Mouse (Mus musculus): ENCODE measurements around the gene Aldh1l1. TPM values are rescaled to one million over a fixed set of nuclear protein-coding genes. Genes with fewer than 3 reads are reported as not detected.

The Aldh1l1 gene
- total RNA-seq, 2 experiments from 2014 or later, result 0.90 to 2.7 TPM

DNA sequence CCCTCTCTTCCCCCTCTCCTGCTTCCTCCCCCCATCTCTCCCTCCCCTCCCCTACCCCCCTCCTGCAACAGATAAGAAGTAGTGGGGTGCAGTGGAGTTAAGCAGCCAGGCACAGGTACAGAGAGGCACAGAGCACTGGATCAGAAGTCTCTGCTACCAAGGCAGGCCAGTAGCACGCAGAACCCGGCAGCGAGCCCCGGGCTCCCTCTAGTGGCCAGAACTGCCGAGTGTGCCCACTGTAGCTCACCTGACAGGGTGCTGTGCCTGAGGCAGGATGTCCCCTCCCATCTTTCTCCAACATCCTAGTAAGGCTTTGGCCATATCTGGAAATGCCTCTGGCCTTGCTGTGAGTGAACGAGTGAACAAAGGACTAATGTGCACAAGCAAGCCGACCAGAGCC lies 51.7 kb downstream of the Aldh1l1 start:
- intact Hi-C loops (cut with DNase I), result loop anchor here (5.0 to 10.0 kb wide), 2 partner anchors 39 to 853 kb away; no protein-coding TSS in a partner anchor
- peak; percentile 85 to 90 for DNase-seq

DNA sequence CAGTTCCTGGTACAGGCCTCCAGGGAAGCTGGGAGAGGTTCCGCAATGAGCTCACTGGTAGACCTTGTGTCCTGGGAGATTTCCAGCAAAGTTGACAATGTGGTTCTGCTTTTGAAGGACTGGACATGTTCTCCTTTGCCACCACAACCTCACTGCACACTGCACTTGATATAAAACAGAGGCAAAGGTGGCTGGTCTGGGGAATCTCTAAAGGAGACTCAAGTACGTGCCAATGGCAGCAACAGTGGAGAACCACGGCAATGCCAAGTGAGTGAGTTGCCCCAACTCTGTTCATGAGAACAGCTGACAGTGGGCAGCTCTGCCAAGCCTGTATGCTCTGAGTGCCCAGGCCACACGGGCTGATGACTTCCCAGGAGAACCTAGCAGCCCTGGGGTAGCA lies 53.0 kb downstream of the Aldh1l1 start:
- DNase-seq, result no peak
- intact Hi-C loops (cut with DNase I), result loop anchor here (5.0 to 10.0 kb wide), 2 partner anchors 38 to 854 kb away; no protein-coding TSS in a partner anchor

GRCm38 (mm10) chr6:90540520-90540919 lies 54.3 kb downstream of the Aldh1l1 start:
- intact Hi-C loops (cut with DNase I), result no loop called here
- DNase-seq, result no peak

DNA sequence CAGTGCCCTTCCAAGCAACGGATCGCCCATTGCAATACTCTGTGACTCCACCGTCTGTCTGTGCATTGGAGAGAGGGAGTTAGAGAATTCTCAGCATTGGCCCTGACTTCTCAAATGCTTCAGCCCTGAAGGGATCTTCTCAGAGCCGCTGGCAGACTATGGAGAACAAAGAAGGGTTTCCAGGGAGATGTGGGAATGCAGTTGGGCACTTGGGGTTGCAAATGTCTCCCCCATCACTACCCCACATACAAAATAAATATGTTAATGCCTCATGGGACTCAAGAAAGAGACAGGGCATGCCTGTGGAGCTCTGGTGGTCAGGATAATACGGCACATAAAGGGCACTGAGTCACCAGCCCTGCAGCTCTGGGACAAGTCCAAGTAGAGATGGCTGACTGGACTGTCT lies 55.1 kb downstream of the Aldh1l1 start:
- intact Hi-C loops (cut with DNase I), result no loop called here
- no peak for DNase-seq

DNA sequence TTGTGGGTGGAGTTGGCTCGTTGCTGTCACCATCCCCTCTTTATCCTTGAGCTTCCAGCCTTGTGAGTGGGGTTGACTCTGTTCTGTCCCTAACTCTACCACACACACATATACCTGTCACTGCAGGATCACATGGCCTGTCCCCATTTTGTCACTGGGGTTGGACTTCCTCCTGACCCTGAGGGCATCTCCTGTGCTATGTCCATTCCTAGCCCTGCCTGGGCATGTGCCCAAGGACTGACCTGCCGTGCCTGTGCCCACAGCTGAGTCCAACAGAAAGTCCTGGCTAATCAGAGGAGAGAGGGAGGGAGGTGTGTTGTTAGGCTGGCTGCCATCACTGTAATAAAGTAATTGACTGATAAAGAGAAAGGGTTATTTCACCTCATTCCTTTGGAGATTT lies 58.2 kb downstream of the Aldh1l1 start:
- intact Hi-C loops (cut with DNase I), result no loop called here

DNA sequence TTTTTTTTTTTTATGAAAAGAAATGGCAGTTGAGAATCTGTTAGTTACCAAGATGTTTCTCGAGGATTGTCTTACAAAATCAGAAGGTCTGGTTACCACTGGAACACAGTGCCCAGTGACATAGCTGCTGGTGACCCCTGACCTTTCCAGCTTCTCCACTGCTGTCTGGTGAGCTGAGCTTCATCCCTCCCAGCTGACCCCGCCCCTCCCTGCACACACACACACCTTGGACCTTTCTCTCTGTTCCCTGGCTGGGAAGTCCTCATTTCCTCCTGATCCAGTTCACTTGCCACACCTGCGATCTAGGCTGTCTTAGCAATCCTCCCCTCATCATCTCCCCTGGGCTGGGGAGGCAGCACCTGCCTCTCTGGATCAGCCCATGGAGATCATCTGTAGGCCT lies 60.0 kb downstream of the Aldh1l1 start:
- intact Hi-C loops (cut with DNase I), result no loop called here
- no peak for DNase-seq

More for the DNA sequence above, 58.2 kb downstream of the Aldh1l1 start:
- DNase-seq, result no peak

DNA sequence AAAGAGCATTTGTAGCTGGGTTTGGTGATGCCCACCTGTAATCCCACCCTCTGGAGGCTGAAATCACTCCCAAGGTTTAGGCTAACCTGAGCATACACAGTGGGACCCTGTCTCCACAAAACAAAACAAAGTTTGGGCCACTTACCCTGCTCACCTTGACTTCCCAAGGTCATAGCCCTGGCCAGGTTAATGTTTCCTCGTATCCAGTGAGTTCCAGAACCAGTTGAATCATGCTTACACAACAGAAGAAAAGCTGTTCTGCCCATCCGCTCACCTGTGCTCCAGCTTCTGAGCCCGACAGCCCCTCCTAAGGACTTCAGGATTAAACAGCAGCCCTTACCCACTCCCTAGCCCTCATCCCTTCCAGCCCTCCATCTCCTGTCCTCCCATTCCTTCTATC lies 60.8 kb downstream of the Aldh1l1 start:
- intact Hi-C loops (cut with DNase I), result no loop called here
- no peak for DNase-seq

- intact Hi-C loops (cut with DNase I), result no loop called here
These were observed 64.1 kb downstream of the Aldh1l1 start for GRCm38 (mm10) chr6:90550161-90550912.

DNA sequence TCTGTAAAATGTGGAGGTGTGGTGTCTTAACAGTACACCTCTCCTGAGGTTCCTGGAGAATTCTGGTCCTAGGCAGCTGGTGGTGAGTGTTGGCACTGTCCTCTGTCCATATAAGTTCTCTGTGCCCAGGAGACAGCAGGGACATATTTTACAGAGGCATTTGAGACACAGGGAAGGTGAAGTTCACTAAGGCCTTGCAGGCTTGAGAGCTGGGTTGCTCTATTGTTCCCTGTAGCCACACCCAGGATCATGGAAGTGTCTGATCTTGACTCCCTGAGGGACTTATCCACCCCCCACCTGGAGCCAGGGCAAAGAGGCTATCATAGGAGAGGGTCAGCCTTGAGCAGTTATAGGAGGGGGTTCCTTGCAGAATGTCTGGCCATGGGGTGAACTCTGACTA lies 65.0 kb downstream of the Aldh1l1 start:
- intact Hi-C loops (cut with DNase I), result no loop called here
- no peak for DNase-seq

More at GRCm38 (mm10) chr6:90550161-90550912, 64.1 kb downstream of the Aldh1l1 start:
- DNase-seq, result no peak

DNA sequence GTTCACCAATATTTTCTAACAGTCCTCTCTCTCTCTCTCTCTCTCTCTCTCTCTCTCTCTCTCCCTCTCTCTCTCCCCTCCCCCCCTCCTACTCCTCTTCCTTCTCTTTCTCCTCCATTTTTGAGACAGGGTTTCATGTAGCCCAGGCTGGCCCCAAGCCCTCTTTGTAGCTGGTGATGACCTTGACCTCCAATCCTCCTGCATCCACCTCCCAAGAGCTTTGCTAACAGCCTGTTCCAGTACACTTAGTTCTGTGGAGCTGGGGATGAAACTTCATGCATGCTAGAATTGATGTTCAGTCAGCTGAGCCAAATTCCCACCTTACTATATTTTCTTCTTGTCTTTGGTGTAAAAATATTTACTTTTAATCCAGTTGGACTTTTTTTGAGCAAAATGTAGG lies 67.0 kb downstream of the Aldh1l1 start:
- DNase-seq, result no peak
- intact Hi-C loops (cut with DNase I), result no loop called here

DNA sequence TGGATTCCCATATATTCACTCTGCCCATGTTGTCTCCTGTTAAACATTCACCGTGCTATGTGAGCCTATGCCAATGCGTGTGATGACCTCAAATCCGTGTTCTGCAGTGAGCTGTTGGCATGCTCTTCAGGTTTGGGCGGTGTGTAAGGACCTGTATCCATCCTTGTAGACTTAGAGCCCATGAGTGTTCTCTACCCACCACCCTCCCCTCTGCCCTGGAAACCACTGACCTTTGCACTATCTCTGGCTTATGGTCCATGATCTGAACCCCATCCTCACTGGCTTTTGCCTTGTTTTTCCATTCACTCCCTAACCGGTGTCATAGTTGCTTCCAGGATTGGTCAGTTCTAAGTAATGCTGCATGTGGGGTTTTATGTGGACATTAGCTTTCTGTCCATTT lies 67.5 kb downstream of the Aldh1l1 start:
- intact Hi-C loops (cut with DNase I), result no loop called here
- no peak for DNase-seq

GRCm38 (mm10) chr6:90556534-90557058 lies 70.4 kb downstream of the Aldh1l1 start:
- intact Hi-C loops (cut with DNase I), result no loop called here
- DNase-seq, result no peak

- DNase-seq, result no peak
- intact Hi-C loops (cut with DNase I), result no loop called here
These were observed 70.8 kb downstream of the Aldh1l1 start for GRCm38 (mm10) chr6:90557077-90557476.

DNA sequence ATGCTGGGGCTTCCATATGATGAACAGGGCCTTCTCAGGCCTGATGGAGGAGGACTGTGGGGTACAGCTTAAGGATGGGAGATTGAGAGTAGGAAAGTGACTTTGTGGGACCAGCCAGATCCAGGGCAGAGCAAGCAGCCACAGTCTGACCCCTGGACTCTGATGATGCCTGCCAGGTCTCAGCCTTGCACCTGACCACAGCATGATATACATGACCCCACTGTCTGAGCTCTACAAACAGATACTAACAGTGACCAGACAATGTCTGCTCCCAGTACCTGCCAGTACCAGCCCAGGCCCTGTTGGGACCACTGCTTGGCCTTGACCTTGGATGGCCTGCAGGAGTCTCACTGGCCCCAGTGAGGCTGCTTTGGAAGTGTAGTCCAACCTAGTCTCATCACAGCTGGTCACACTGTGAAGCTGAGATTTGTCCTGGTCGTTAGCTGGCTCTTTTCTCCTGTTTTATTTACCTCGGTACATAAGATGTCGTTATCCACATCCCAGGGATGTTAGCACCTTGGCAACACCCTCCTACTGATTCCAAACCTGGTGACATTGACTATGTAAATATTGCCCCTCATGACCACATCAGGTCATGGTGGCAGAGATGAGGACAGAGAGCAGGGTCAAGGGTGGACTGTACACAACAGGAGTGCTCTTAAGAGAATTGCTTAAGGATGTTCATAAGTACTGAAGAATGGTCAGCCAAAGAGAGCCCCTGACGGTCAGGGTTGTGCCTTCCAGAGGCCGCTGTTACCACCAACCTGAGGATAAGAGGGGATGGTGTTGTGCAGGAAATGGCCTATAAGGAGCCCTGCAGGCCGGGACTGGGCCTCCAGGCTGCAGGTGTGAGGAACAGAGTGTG lies 71.8 kb downstream of the Aldh1l1 start:
- no peak for DNase-seq
- intact Hi-C loops (cut with DNase I), result no loop called here

- intact Hi-C loops (cut with DNase I), result no loop called here
- no peak for DNase-seq
These were observed 74.3 kb downstream of the Aldh1l1 start for GRCm38 (mm10) chr6:90560390-90561058.

- DNase-seq, result no peak
- intact Hi-C loops (cut with DNase I), result no loop called here
These were observed 75.1 kb downstream of the Aldh1l1 start for GRCm38 (mm10) chr6:90561234-90561781.

- no peak for DNase-seq
- intact Hi-C loops (cut with DNase I), result no loop called here
These were observed 78.0 kb downstream of the Aldh1l1 start for GRCm38 (mm10) chr6:90564240-90564639.

DNA sequence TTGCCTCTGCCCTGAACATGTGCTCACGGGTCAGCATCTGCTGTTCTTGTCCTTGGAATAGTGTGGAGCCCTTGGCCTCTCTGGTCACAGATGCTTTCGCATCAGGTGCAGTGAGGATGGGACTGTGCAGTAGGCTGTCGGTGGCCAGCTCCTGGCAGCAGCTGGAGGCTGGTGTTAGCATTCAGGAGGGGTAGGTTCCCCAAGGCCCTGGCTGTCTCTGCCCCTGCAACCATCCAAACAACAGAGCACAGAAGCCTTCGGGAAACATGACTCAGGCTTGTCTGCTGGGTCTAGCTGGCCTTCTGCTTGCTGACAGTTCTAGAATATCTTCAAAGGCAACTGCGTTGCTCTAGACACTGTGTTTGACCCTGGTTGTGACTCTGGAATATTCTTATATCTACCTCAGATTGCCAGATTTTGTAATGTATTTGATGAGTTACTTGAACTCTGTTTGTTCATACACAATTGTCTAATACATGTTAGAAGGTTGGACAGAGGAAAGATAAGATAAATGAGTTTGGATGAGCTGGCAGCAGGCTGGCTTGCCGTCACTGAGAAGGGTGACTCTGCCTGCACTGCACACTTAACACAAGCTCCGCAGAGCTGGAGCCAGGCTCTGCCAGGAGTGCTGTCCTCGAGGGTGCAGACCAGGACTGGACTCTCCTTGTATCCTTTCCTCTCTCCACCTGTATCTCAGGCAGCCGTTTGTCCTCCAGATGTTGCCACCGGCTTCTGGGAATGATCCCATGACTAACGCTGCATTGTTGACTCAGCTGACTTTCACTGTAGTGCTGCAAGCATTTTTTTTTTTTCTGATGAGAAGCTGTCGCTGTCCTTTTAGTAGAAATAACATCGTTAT lies 79.4 kb downstream of the Aldh1l1 start:
- intact Hi-C loops (cut with DNase I), result no loop called here

DNA sequence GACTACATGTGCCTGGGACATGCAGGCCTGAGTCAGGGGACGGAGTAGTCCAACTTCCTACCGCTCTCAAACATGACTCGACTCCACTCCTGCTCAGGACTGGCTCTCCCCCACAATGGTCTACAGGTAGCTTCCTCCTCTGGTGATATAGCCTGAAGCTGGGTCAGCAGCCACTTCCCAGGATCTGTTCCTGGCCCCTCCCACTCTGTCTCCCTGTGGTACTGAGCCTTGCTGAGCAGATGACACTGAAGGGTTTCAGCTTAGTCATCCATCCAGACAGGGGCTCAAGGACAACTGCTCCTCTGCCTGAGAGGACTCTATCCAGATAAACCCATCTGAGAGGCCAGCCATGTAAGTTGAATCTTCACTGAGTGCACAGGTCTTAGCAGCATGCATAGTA lies 81.3 kb downstream of the Aldh1l1 start:
- intact Hi-C loops (cut with DNase I), result no loop called here
- no peak for DNase-seq

More for the DNA sequence above, 79.4 kb downstream of the Aldh1l1 start:
- no peak for DNase-seq

All from heart, postnatal 14 days (tissue).